Mouse (Mus musculus): Measurements from ENCODE around the gene Rerg. TPM values are rescaled to one million over a fixed set of nuclear protein-coding genes. Genes with fewer than 3 reads are reported as not detected.

Gene Rerg
- 0.14 TPM for polyA plus RNA-seq (2015; fragmentation: Illumina TruSeq; extraction: RNeasy Lipid Tissue Mini Kit (QIAGEN cat#74804); ENCODE audit: insufficient read depth, low replicate concordance)

DNA sequence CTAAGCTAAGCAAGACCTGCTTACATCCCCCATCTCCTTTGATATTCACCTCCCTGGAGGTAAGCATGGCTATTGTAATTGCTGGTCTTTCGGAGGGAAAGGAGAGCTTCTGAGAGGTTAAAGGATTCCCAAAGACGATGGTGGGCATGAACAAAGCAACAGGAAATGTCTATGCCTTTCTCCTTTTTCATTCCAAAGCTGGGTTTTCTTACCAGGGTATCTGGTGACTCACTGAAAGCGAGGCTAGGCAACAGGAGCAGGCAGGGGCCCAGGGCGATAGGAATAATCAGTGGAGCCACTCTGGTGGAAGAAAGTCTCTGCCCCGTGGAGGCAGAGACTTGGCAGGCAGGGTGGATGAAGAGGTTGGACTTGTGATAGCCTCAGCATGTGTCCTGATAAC, at the start of gene Rerg:
Gene Rerg (minus strand): TSS at position 272 of the 400 bp plus-strand sequence.

Other genes with a start within 250 kb of the Rerg start
- 8.9 TPM for gene Erp27, start 248.3 kb downstream of the Rerg start, polyA plus RNA-seq (2015; fragmentation: Illumina TruSeq; extraction: RNeasy Lipid Tissue Mini Kit (QIAGEN cat#74804); ENCODE audit: insufficient read depth, low replicate concordance)
- not detected for gene Pde6h, start 246.7 kb downstream of the Rerg start, polyA plus RNA-seq (2015; fragmentation: Illumina TruSeq; extraction: RNeasy Lipid Tissue Mini Kit (QIAGEN cat#74804); ENCODE audit: insufficient read depth, low replicate concordance)
- gene Arhgdib, start 228.6 kb downstream of the Rerg start, polyA plus RNA-seq (2015; fragmentation: Illumina TruSeq; extraction: RNeasy Lipid Tissue Mini Kit (QIAGEN cat#74804); ENCODE audit: insufficient read depth, low replicate concordance) = 1,348 TPM
- gene Ptpro, start 81.8 kb upstream of the Rerg start, polyA plus RNA-seq (2015; fragmentation: Illumina TruSeq; extraction: RNeasy Lipid Tissue Mini Kit (QIAGEN cat#74804); ENCODE audit: insufficient read depth, low replicate concordance) = 12.2 TPM